Comparison of ENCODE assay signal across 31 mouse cellular contexts in genomic region chr12:54996979-54997474, GRCm38 (mm10). TPM values are rescaled to one million over a fixed set of nuclear protein-coding genes. Genes with fewer than 3 reads are reported as not detected.
DNase-seq lines count a peak whose midpoint lies in the region; TF ChIP-seq lines count a peak whose summit lies in the region.
"Had no signal": no experiment of that assay in that cellular context is flagged by ENCODE, and none has a peak within 500 bp of the region (broad histone marks: within the 10 kb centered on the region; RNA-seq: fewer than 3 reads in every experiment).

No protein-coding gene starts in this region.

- no peak; the same call in 1 of the 2 replicates for TF ChIP-seq RAD21 in CH12.LX (IDR thresholded peaks at IDR 0.05; ENCODE audit: low read depth, low read length)

- peak; percentile 69 for TF ChIP-seq EP300 in CH12.LX (IDR thresholded peaks at IDR 0.05; ENCODE audit: low read length)

- dilution Hi-C loops in CH12.LX (cut with MboI; ENCODE audit: extremely low pct_ligation_motif_present, extremely low pct_unique_long_range_greater_than_20kb, low sequenced_read_pairs), result no loop called here

- intact Hi-C loops in heart, postnatal 14 days (cut with DNase I), result no loop called here

- in situ Hi-C loops in CH12.LX (cut with MboI; ENCODE audit: low pct_ligation_motif_present, low pct_unique_long_range_greater_than_20kb, low sequenced_read_pairs), result no loop called here

- H3K9me3 ChIP-seq in CH12.LX (replicated peaks; ENCODE audit: low read length), result no peaks in the 10 kb centered on the region
- H3K9me3 ChIP-seq: embryonic facial prominence, embryonic 13.5 days; embryonic facial prominence, embryonic 15.5 days; forebrain, embryonic 10.5 days; forebrain, embryonic 12.5 days had no signal

- H3K79me2 ChIP-seq in CH12.LX (replicated peaks; ENCODE audit: control insufficient read depth, extremely low read depth, insufficient read depth, poor library complexity, severe bottlenecking), result no peaks in the 10 kb centered on the region

- peak overlapping the region; percentile 42; the same call in 1 of the 2 replicates for H3K9ac ChIP-seq in CH12.LX (ENCODE audit: insufficient read depth, low read depth)
- H3K9ac ChIP-seq: embryonic facial prominence, embryonic 13.5 days; embryonic facial prominence, embryonic 15.5 days; forebrain, embryonic 12.5 days had no signal

- peak overlapping the region; percentile 74 for H3K4me2 ChIP-seq in CH12.LX (ENCODE audit: insufficient read depth, low read depth, poor library complexity, severe bottlenecking)
- H3K4me2 ChIP-seq: embryonic facial prominence, embryonic 13.5 days; embryonic facial prominence, embryonic 15.5 days; forebrain, embryonic 12.5 days had no signal

- no peak overlapping the region for H3K4me3 ChIP-seq in CH12.LX (replicated peaks in 1 of 3; ENCODE audit: low read depth in 2 of 3, low read length in 2 of 3, poor library complexity in 1 of 3)
- H3K4me3 ChIP-seq: embryonic facial prominence, embryonic 13.5 days; embryonic facial prominence, embryonic 15.5 days; erythroblast, embryonic 14.5 days; forebrain, embryonic 10.5 days; forebrain, embryonic 12.5 days had no signal

- peak; percentile 28 for DNase-seq in heart, adult 11 months
- DNase-seq in heart, postnatal 14 days, result no peak
- peak; percentile 62 to 72 for DNase-seq in spleen, postnatal 36 days (ENCODE audit: low spot score in 2 of 2)
- DNase-seq in spleen, postnatal 14 days (ENCODE audit: low spot score in 2 of 2), result no peak
- peak; percentile 49 for DNase-seq in CH12.LX (ENCODE audit: extremely low read depth)
- peak; percentile 68 for DNase-seq in splenic B cell, adult 2 months (ENCODE audit: low read depth, low spot score)
- DNase-seq in gastrocnemius, adult 8-10 months (ENCODE audit: low spot score in 2 of 2), result no peak
- no peak for DNase-seq in right cerebral cortex, adult 18-20 months
- DNase-seq: adrenal gland, adult 8-10 months; adrenal gland, postnatal 14 days; adrenal gland, postnatal 36 days; cerebellum, adult 11-12 months; cerebellum, adult 2 months; cerebellum, adult 9-10 months; cerebellum, postnatal 10 days; cerebellum, postnatal 25 days; embryo, embryonic 11 days had no signal

- TF ChIP-seq CTCF in CH12.LX (conservative IDR thresholded peaks at IDR 0.05 in 1 of 2, IDR thresholded peaks at IDR 0.05 in 1 of 2; ENCODE audit: low read depth in 2 of 2, low read length in 2 of 2), result no peak

- peaks cover 10 to 50% of the 10 kb centered on the region in 2 experiments for H3K4me1 ChIP-seq in CH12.LX (ENCODE audit: control insufficient read depth in 1 of 2, insufficient read depth in 2 of 2)
- H3K4me1 ChIP-seq: embryonic facial prominence, embryonic 13.5 days; embryonic facial prominence, embryonic 15.5 days; forebrain, embryonic 10.5 days; forebrain, embryonic 12.5 days had no signal

- no peak for TF ChIP-seq POLR2A in CH12.LX (IDR thresholded peaks at IDR 0.05; ENCODE audit: low read depth, low read length)

- no peak overlapping the region; the same call in 1 of the 2 replicates for H3K27ac ChIP-seq in CH12.LX (ENCODE audit: insufficient read depth, low read depth)
- H3K27ac ChIP-seq: embryonic facial prominence, embryonic 13.5 days; embryonic facial prominence, embryonic 15.5 days; forebrain, embryonic 10.5 days; forebrain, embryonic 12.5 days had no signal

- no peaks in the 10 kb centered on the region for H3K27me3 ChIP-seq in CH12.LX (replicated peaks)
- H3K27me3 ChIP-seq in splenic B cell, adult 2 months (ENCODE audit: control insufficient read depth, insufficient read depth, low read length, poor library complexity, severe bottlenecking), result no peaks in the 10 kb centered on the region
- H3K27me3 ChIP-seq: embryonic facial prominence, embryonic 13.5 days; embryonic facial prominence, embryonic 15.5 days; forebrain, embryonic 12.5 days; Patski had no signal

- H3K36me3 ChIP-seq in CH12.LX (replicated peaks in 1 of 2; ENCODE audit: control insufficient read depth in 1 of 2, insufficient read depth in 1 of 2, low read length in 1 of 2), result no peaks in the 10 kb centered on the region
- H3K36me3 ChIP-seq in splenic B cell, adult 2 months (ENCODE audit: control insufficient read depth, insufficient read depth, low read length, poor library complexity, severe bottlenecking), result no peaks in the 10 kb centered on the region
- H3K36me3 ChIP-seq: embryonic facial prominence, embryonic 13.5 days; embryonic facial prominence, embryonic 15.5 days; forebrain, embryonic 10.5 days; forebrain, embryonic 12.5 days had no signal

TF ChIP-seq in CH12.LX, 34 proteins besides CTCF, POLR2A, EP300 and RAD21:
- TF ChIP-seq MAZ (IDR thresholded peaks at IDR 0.05; ENCODE audit: low read depth, low read length), result no peak
- no peak; the same call in 1 of the 2 replicates for TF ChIP-seq CHD1 (IDR thresholded peaks at IDR 0.05; ENCODE audit: low read depth, low read length)
- peak; percentile 76; the same call in 1 of the 2 replicates for TF ChIP-seq MYC (IDR thresholded peaks at IDR 0.05; ENCODE audit: low read depth, low read length)
- TF ChIP-seq ETS1 (conservative IDR thresholded peaks at IDR 0.05; ENCODE audit: low read depth, low read length), result no peak
- TF ChIP-seq RCOR1 (conservative IDR thresholded peaks at IDR 0.05; ENCODE audit: low read depth, low read length), result no peak
- no peak for TF ChIP-seq USF1 (IDR thresholded peaks at IDR 0.05; ENCODE audit: low read depth, low read length)
- no peak for TF ChIP-seq UBTF (IDR thresholded peaks at IDR 0.05; ENCODE audit: low read depth, low read length)
- peak; percentile 49; the same call in 1 of the 2 replicates for TF ChIP-seq MXI1 (IDR thresholded peaks at IDR 0.05; ENCODE audit: low read depth, low read length)
- no peak for TF ChIP-seq ZMIZ1 (IDR thresholded peaks at IDR 0.05; ENCODE audit: low read depth, low read length)
- no peak for TF ChIP-seq ZKSCAN1 (IDR thresholded peaks at IDR 0.05; ENCODE audit: borderline replicate concordance, low read depth, low read length)
- TF ChIP-seq E2F4 (IDR thresholded peaks at IDR 0.05; ENCODE audit: insufficient replicate concordance, low read depth, low read length), result no peak
- no peak for TF ChIP-seq POLR2AphosphoS2 (IDR thresholded peaks at IDR 0.05; ENCODE audit: low read depth, low read length)
- no peak for TF ChIP-seq MAX (IDR thresholded peaks at IDR 0.05; ENCODE audit: low read length)
- no peak for TF ChIP-seq CHD2 (IDR thresholded peaks at IDR 0.05; ENCODE audit: low read length)
- 0 out of 2 replicates have a peak, but pooled peaks have one; percentile 7 for TF ChIP-seq ELF1 (IDR thresholded peaks at IDR 0.05; ENCODE audit: low read depth, low read length)
- no peak for TF ChIP-seq NELFE (IDR thresholded peaks at IDR 0.05; ENCODE audit: low read depth, low read length)
- no peak for TF ChIP-seq USF2 (conservative IDR thresholded peaks at IDR 0.05; ENCODE audit: low read depth, low read length)
- no peak for TF ChIP-seq TBP (conservative IDR thresholded peaks at IDR 0.05; ENCODE audit: low read depth, low read length)
- peak; percentile 80 for TF ChIP-seq MEF2A (IDR thresholded peaks at IDR 0.05; ENCODE audit: borderline replicate concordance, low read depth, low read length)
- peak; percentile 93 for TF ChIP-seq ZNF384 (IDR thresholded peaks at IDR 0.05; ENCODE audit: low read depth, low read length)
- no peak for TF ChIP-seq PAX5 (IDR thresholded peaks at IDR 0.05; ENCODE audit: low read length)
- TF ChIP-seq HCFC1 (IDR thresholded peaks at IDR 0.05; ENCODE audit: low read depth, low read length), result no peak
- no peak for TF ChIP-seq JUN (IDR thresholded peaks at IDR 0.05; ENCODE audit: insufficient read depth, low read depth, low read length)
- peak; percentile 35; the same call in 1 of the 2 replicates for TF ChIP-seq SIN3A (IDR thresholded peaks at IDR 0.05; ENCODE audit: low read length)
- TF ChIP-seq IRF4 (IDR thresholded peaks at IDR 0.05; ENCODE audit: low read depth, low read length), result peak; percentile 76
- TF ChIP-seq NRF1 (IDR thresholded peaks at IDR 0.05; ENCODE audit: low read depth, low read length), result no peak
- no peak for TF ChIP-seq SMC3 (IDR thresholded peaks at IDR 0.05; ENCODE audit: low read depth, low read length)
- TF ChIP-seq KAT2A (IDR thresholded peaks at IDR 0.05; ENCODE audit: insufficient replicate concordance, low read length), result no peak
- no peak for TF ChIP-seq BHLHE40 (IDR thresholded peaks at IDR 0.05; ENCODE audit: low read depth, low read length)
- TF ChIP-seq MAFK (IDR thresholded peaks at IDR 0.05; ENCODE audit: insufficient replicate concordance, low read length), result no peak
- no peak for TF ChIP-seq TCF12 (IDR thresholded peaks at IDR 0.05; ENCODE audit: low read depth, low read length)
- no peak for TF ChIP-seq JUND (conservative IDR thresholded peaks at IDR 0.05; ENCODE audit: low read depth, low read length)
- TF ChIP-seq GABPA (IDR thresholded peaks at IDR 0.05; ENCODE audit: insufficient replicate concordance, low read depth, low read length), result no peak
TF ChIP-seq in CH12.LX: peak in this region for 7.

RNA-seq across cellular contexts. Expression of gene Gm20403, which starts 10.7 kb away (rescaled TPM):
- total RNA-seq in heart, postnatal 14 days (2021), result not detected
- not detected in 2 replicates for total RNA-seq in CH12.LX (2012; rRNA removed)
- total RNA-seq in CH12.LX (2014; rRNA removed), result not detected in 2 replicates
- not detected in 2 replicates for polyA plus RNA-seq in CH12.LX (2012; ENCODE audit: insufficient read length, low read depth)
- not detected for total RNA-seq in gastrocnemius, adult 8-10 months (2022)
- total RNA-seq: adrenal gland, adult 18-20 months; adrenal gland, adult 8-10 months; adrenal gland, postnatal 14 days; adrenal gland, postnatal 36 days; ES-E14 had no signal
- polyA plus RNA-seq: activated CD4-positive, CD25-positive, alpha-beta regulatory T cell, adult 4 months; CD4-positive, CD25-positive, alpha-beta regulatory T cell, adult 4 months; cerebellum, adult 2 months; cortical plate, adult 2 months; embryonic facial prominence, embryonic 11.5 days; embryonic facial prominence, embryonic 13.5 days; embryonic facial prominence, embryonic 15.5 days; forebrain, embryonic 10.5 days; forebrain, embryonic 12.5 days; forebrain, embryonic 14.5 days; forebrain, embryonic 16.5 days had no signal

RNA-seq across cellular contexts. Expression of gene Baz1a, which starts 17.1 kb away (rescaled TPM):
- 10 to 100 TPM in 1 of 2 experiments, 1 to 10 TPM in 1; 9.9 to 10.4 TPM for total RNA-seq in heart, postnatal 14 days (2021)
- total RNA-seq in CH12.LX (2012; rRNA removed) (41.7 and 51.2 TPM in 2 replicates), CH12.LX (2014; rRNA removed) (89.0 and 95.0 TPM in 2 replicates)
- polyA plus RNA-seq in CH12.LX (2012; ENCODE audit: insufficient read length, low read depth), result 55.6 and 56.0 TPM in 2 replicates
- total RNA-seq in gastrocnemius, adult 8-10 months (2022), result 1 to 10 TPM; 1.8 to 3.1 (median 2.7) TPM

Comparison
In these comparisons a context has a peak if more than half of its experiments do, and no peak if none do; other contexts are left out.
1. DNase-seq: peak in heart, adult 11 months (single experiment), spleen, postnatal 36 days (2 of 2), CH12.LX (single experiment) and splenic B cell, adult 2 months (single experiment); none in heart, postnatal 14 days (0 of 2), spleen, postnatal 14 days (0 of 2), gastrocnemius, adult 8-10 months (0 of 2) and right cerebral cortex, adult 18-20 months (single experiment).